Mouse (Mus musculus): ENCODE data around the gene Hist1h1a.

Hist1h1a gene

GRCm38 (mm10) chr13:23757211-23757773 is 6.2 kb upstream of the Hist1h1a start:
- in situ Hi-C loops (cut with MboI, MseI) = loop anchor here (25.0 kb wide), 2 partner anchors 855 to 1030 kb away; no protein-coding TSS in a partner anchor

DNA sequence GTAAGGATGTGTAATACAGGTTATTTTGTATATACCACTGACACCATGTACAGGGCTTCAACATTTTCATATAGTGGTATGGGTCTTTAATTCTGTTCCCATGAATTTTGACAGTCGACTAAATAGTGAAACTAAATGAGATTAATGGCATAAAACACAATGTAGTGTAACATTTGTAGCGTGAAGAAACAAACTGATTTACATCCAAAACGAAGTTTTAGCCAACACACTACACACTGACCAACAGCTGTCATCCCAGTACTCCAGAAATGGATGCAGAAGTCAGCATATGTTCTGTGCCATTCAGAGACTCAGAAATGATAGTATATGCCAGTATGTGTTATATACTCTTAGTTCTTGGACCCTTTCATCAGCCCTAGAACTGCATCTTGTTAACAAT is 5.5 kb upstream of the Hist1h1a start:
- in situ Hi-C loops (cut with MboI, MseI) = loop anchor here (25.0 kb wide), 2 partner anchors 854 to 1029 kb away; no protein-coding TSS in a partner anchor

- in situ Hi-C loops (cut with MboI, MseI) = loop anchor here (25.0 kb wide), 2 partner anchors 853 to 1028 kb away; no protein-coding TSS in a partner anchor
Measured at GRCm38 (mm10) chr13:23759251-23759771, 4.2 kb upstream of the Hist1h1a start.

- in situ Hi-C loops (cut with MboI, MseI) = loop anchor here (25.0 kb wide), 2 partner anchors 852 to 1027 kb away; no protein-coding TSS in a partner anchor
Measured at GRCm38 (mm10) chr13:23759916-23760239, 3.6 kb upstream of the Hist1h1a start.

GRCm38 (mm10) chr13:23760240-23760971 is 3.1 kb upstream of the Hist1h1a start:
- in situ Hi-C loops (cut with MboI, MseI) = loop anchor here (25.0 kb wide), 2 partner anchors 852 to 1027 kb away; no protein-coding TSS in a partner anchor

GRCm38 (mm10) chr13:23760972-23761864 is 2.2 kb upstream of the Hist1h1a start, which contains the start of gene Hist1h4a:
Gene Hist1h4a (minus strand): TSS chr13:23761230.
- in situ Hi-C loops (cut with MboI, MseI) = loop anchor here (25.0 kb wide), 2 partner anchors 851 to 1026 kb away; no protein-coding TSS in a partner anchor

DNA sequence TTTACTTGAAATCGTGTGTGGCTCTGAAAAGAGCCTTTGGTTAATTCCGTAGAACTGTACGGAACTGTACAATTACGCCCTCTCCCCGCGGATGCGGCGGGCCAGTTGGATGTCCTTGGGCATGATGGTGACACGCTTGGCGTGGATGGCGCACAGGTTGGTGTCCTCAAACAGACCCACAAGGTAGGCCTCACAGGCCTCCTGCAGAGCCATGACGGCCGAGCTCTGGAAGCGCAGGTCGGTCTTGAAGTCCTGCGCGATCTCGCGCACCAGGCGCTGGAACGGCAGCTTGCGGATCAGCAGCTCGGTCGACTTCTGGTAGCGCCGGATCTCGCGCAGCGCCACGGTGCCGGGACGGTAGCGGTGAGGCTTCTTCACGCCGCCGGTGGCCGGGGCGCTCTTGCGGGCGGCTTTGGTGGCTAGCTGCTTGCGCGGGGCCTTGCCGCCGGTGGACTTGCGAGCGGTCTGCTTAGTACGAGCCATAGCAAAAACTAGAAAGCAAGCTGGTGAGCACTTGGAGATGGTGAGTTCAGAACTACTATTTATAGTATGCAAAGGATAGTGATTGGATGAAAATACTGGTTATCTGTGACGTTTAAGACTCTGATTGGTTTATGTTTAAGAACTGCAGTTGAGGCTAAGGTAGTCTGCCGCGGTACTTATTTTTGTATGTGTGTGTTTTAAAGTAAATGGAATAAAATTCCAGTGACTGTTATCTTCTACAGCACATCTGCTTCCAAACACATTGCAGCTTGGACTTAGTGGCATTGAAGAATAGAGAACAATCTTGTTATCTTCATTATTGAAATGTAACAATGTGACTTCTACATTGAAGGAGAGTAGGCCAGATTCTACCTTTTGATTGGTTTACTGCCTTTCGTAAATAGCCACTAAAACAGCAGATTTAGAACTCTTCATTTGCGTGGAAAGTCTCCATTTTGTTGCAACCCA is 1.3 kb upstream of the Hist1h1a start, which contains the start of gene Hist1h3a:
Gene Hist1h3a, minus strand, starts transcription at position 516 of the 951 bp plus-strand sequence.
- in situ Hi-C loops (cut with MboI, MseI) = loop anchor here (25.0 kb wide), 2 partner anchors 850 to 1025 kb away; no protein-coding TSS in a partner anchor

DNA sequence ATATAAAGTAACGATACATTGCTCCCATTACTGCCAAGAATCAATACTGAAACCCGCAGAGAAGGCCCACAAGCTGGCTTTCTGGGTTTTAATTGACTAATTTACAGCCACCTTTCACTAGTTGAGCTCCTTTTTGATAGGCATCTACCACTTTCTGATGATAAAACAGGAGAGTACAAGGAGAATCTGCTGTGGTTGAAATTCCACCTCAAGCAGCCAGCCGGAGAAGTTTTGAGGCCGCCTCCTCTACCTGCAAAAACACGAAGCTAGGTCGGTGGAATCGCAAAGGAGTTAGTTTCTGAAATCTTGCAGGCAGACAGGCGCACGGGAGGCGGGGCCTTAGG is 252 bp upstream of the Hist1h1a start:
- in situ Hi-C loops (cut with MboI, MseI) = loop anchor here (25.0 kb wide), 2 partner anchors 849 to 1024 kb away; no protein-coding TSS in a partner anchor

DNA sequence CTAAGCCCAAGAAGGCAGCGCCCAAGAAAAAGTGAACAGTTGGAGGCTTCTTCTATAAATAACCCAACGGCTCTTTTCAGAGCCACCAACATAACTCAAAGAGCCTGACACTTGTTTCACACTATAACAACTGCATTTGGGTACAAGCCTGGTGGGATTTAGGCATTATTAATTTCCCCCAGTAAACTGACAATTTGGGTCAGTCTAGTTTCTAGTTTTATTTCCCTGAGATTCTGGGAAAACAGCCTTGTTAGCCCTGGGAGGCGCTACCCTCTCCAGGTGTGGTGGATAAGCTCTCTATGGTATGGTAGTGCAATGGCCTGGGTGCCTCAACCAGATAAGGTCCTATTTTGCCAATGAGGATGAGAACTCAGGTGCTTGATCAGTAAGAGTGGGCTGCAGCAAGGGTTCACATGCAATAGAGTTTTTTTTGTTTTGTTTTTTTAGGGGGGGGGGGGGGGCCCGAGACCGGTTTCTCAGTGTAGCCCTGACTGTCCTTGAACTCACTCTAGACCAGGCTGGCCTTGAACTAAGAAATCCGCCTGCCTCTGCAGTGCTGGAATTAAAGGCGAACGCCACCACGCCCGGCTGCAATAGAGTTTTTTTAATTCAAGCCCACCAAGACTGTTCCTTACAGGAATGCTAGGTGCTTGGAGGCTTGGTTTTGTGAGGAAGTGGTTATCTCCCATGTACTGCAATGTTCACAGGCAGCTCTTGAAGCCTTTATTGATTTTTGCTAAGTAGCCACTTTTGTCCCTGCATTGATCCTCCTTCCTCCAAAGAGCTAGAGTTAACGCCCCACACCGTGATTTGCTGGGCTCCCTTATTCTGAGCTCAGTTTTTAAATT is 1.1 kb downstream of the Hist1h1a start:
- in situ Hi-C loops (cut with MboI, MseI) = loop anchor here (25.0 kb wide), 2 partner anchors 848 to 1023 kb away; no protein-coding TSS in a partner anchor

- in situ Hi-C loops (cut with MboI, MseI) = loop anchor here (25.0 kb wide), 2 partner anchors 847 to 1022 kb away; no protein-coding TSS in a partner anchor
Measured at GRCm38 (mm10) chr13:23765172-23765513, 1.7 kb downstream of the Hist1h1a start.

GRCm38 (mm10) chr13:23766772-23767171 is 3.3 kb downstream of the Hist1h1a start:
- in situ Hi-C loops (cut with MboI, MseI) = loop anchor here (25.0 kb wide), 2 partner anchors 846 to 1021 kb away; no protein-coding TSS in a partner anchor

GRCm38 (mm10) chr13:23768834-23769397 is 5.5 kb downstream of the Hist1h1a start:
- in situ Hi-C loops (cut with MboI, MseI) = loop anchor here (25.0 kb wide), 2 partner anchors 843 to 1018 kb away; no protein-coding TSS in a partner anchor

- in situ Hi-C loops (cut with MboI, MseI) = loop anchor here (25.0 kb wide), 2 partner anchors 843 to 1018 kb away; no protein-coding TSS in a partner anchor
Measured at GRCm38 (mm10) chr13:23769613-23770012, 6.1 kb downstream of the Hist1h1a start, which contains the start of gene Trim38. Gene Trim38 (plus strand): TSS chr13:23769913.

GRCm38 (mm10) chr13:23772561-23773313 is 9.3 kb downstream of the Hist1h1a start:
- in situ Hi-C loops (cut with MboI, MseI) = loop anchor here (25.0 kb wide), 2 partner anchors 840 to 1015 kb away; no protein-coding TSS in a partner anchor

- in situ Hi-C loops (cut with MboI, MseI) = no loop called here
Measured at GRCm38 (mm10) chr13:23778339-23778738, 14.9 kb downstream of the Hist1h1a start.

DNA sequence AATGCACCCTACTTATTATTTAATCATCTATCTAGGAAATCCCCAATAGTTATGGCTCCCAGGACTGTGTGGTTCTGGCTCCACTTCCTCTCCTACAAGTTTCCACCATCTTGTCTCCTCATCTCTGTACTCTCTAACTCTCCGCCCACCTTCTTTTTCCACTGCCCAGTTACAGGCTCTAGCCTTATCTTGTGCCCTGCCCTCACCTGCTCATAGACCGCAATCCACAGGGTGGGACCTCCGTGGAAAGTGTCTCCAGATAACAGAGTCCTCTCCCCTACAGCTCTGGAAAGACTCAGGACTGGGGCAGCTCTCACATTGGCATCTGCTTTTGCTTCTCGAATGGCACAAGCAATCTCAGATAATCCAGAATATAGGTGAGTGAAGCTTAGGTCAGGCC is 15.6 kb downstream of the Hist1h1a start:
- in situ Hi-C loops (cut with MboI, MseI) = no loop called here

GRCm38 (mm10) chr13:23792520-23792919 is 29.1 kb downstream of the Hist1h1a start:
- in situ Hi-C loops (cut with MboI, MseI) = no loop called here

GRCm38 (mm10) chr13:23799405-23799804 is 35.9 kb downstream of the Hist1h1a start:
- in situ Hi-C loops (cut with MboI, MseI) = no loop called here

Data from regulatory T cell (primary cell).